Comparison of ENCODE assay signal across 8 mouse cellular contexts in genomic region chr17:24687146-24687595, GRCm38 (mm10). TPM values are rescaled to one million over a fixed set of nuclear protein-coding genes. Genes with fewer than 3 reads are reported as not detected.
DNase-seq lines count a peak whose midpoint lies in the region; ATAC-seq and TF ChIP-seq lines count a peak whose summit lies in the region.

No protein-coding gene starts in this region.

- H3K27ac ChIP-seq in embryonic facial prominence, embryonic 14.5 days (replicated peaks; ENCODE audit: low read depth, low read length): no peak overlapping the region
- no peak overlapping the region for H3K27ac ChIP-seq in hindbrain, embryonic 11.5 days (ENCODE audit: low read depth, low read length)
- no peak overlapping the region for H3K27ac ChIP-seq in midbrain, embryonic 16.5 days (ENCODE audit: low read length)

- WGBS in embryonic facial prominence, embryonic 14.5 days: 2% methylated on average over 24 of the region's 25 CpGs
- 2% methylated on average over 25 of the region's 25 CpGs for WGBS in hindbrain, embryonic 11.5 days
- WGBS in midbrain, embryonic 16.5 days: 1% methylated on average over 24 of the region's 25 CpGs

- no peak for TF ChIP-seq CTCF in G1E (IDR thresholded peaks at IDR 0.05; ENCODE audit: low read depth, low read length)

- peak overlapping the region; percentile 54 for H3K4me2 ChIP-seq in embryonic facial prominence, embryonic 14.5 days (ENCODE audit: low read depth, low read length)
- peak overlapping the region; percentile 36 for H3K4me2 ChIP-seq in hindbrain, embryonic 11.5 days (replicated peaks; ENCODE audit: low read depth, low read length)
- peak overlapping the region; percentile 64 for H3K4me2 ChIP-seq in midbrain, embryonic 16.5 days (ENCODE audit: low read length)

- H3K36me3 ChIP-seq in G1E (replicated peaks): peaks cover 7% of the 10 kb centered on the region
- H3K36me3 ChIP-seq in embryonic facial prominence, embryonic 14.5 days (ENCODE audit: control insufficient read depth, insufficient read depth, low read length): peaks cover 9% of the 10 kb centered on the region
- H3K36me3 ChIP-seq in hindbrain, embryonic 11.5 days (ENCODE audit: control insufficient read depth, insufficient read depth, low read length): no peaks in the 10 kb centered on the region
- no peaks in the 10 kb centered on the region for H3K36me3 ChIP-seq in midbrain, embryonic 16.5 days (ENCODE audit: control insufficient read depth, insufficient read depth, low read length)

- peaks cover 30% of the 10 kb centered on the region for H3K27me3 ChIP-seq in G1E (ENCODE audit: insufficient read depth, low read length)
- peaks cover 40% of the 10 kb centered on the region for H3K27me3 ChIP-seq in embryonic facial prominence, embryonic 14.5 days (replicated peaks; ENCODE audit: control insufficient read depth, insufficient read depth, low read length)
- H3K27me3 ChIP-seq in hindbrain, embryonic 11.5 days (ENCODE audit: control insufficient read depth, insufficient read depth, low read length): peaks cover 36% of the 10 kb centered on the region
- no peaks in the 10 kb centered on the region for H3K27me3 ChIP-seq in midbrain, embryonic 16.5 days (ENCODE audit: control insufficient read depth, insufficient read depth, low read depth, low read length)

- H3K4me3 ChIP-seq in G1E (ENCODE audit: low read depth, low read length): peak overlapping the region; percentile 64; the same call in 1 of the 2 replicates
- peak overlapping the region; percentile 32 for H3K4me3 ChIP-seq in embryonic facial prominence, embryonic 14.5 days (ENCODE audit: low read depth, low read length)
- peak overlapping the region; percentile 27 for H3K4me3 ChIP-seq in hindbrain, embryonic 11.5 days (ENCODE audit: low read depth, low read length)
- peak overlapping the region; percentile 38 for H3K4me3 ChIP-seq in midbrain, embryonic 16.5 days (ENCODE audit: low read depth, low read length)

- no peaks in the 10 kb centered on the region for H3K9me3 ChIP-seq in G1E (replicated peaks)
- no peaks in the 10 kb centered on the region for H3K9me3 ChIP-seq in embryonic facial prominence, embryonic 14.5 days (ENCODE audit: control insufficient read depth, low read length)
- no peaks in the 10 kb centered on the region for H3K9me3 ChIP-seq in hindbrain, embryonic 11.5 days (ENCODE audit: control insufficient read depth, low read length)
- H3K9me3 ChIP-seq in midbrain, embryonic 16.5 days (replicated peaks; ENCODE audit: control insufficient read depth, low read length, poor library complexity, severe bottlenecking): no peaks in the 10 kb centered on the region

- DNase-seq in A20 (ENCODE audit: low read depth, low spot score) (peak; percentile 40), G1E (ENCODE audit: low spot score) (peak; percentile 66), liver (peak; percentile 80)
- DNase-seq in embryonic facial prominence, embryonic 14.5 days (ENCODE audit: low spot score): no peak
- peak; percentile 62 for DNase-seq in hindbrain, embryonic 11.5 days (ENCODE audit: low spot score)
- peak; percentile 41 to 64 for DNase-seq in thymus, adult 18-20 months
- DNase-seq in layer of hippocampus, adult 11-12 months (ENCODE audit: low spot score): no peak

- H3K4me1 ChIP-seq in G1E (ENCODE audit: insufficient read depth, low read depth, low read length): peaks cover 39% of the 10 kb centered on the region
- peaks cover 9% of the 10 kb centered on the region for H3K4me1 ChIP-seq in embryonic facial prominence, embryonic 14.5 days (ENCODE audit: control insufficient read depth, insufficient read depth, low read length)
- H3K4me1 ChIP-seq in hindbrain, embryonic 11.5 days (replicated peaks; ENCODE audit: control insufficient read depth, insufficient read depth, low read length): peaks cover 8% of the 10 kb centered on the region; the same call in 1 of the 2 replicates
- H3K4me1 ChIP-seq in midbrain, embryonic 16.5 days (ENCODE audit: control insufficient read depth, insufficient read depth, low read length): peaks cover 32% of the 10 kb centered on the region

- ATAC-seq in G1E (ENCODE audit: extremely low read depth, insufficient number of reproducible peaks, low FRiP score, poor library complexity, severe bottlenecking): peak; percentile 54
- peak; percentile 45 for ATAC-seq in embryonic facial prominence, embryonic 14.5 days (ENCODE audit: low read depth)
- ATAC-seq in hindbrain, embryonic 11.5 days (ENCODE audit: low FRiP score): peak; percentile 37; the same call in 1 of the 2 replicates
- no peak for ATAC-seq in midbrain, embryonic 16.5 days

- H3K9ac ChIP-seq in embryonic facial prominence, embryonic 14.5 days (ENCODE audit: low read depth, low read length): peak overlapping the region; percentile 34
- 0 out of 2 replicates have a peak overlapping the region, but pooled peaks have one; percentile 23 for H3K9ac ChIP-seq in hindbrain, embryonic 11.5 days (ENCODE audit: low read depth, low read length)
- peak overlapping the region; percentile 50 for H3K9ac ChIP-seq in midbrain, embryonic 16.5 days (ENCODE audit: low read depth, low read length)

RNA-seq across cellular contexts. Expression of gene Syngr3, which starts 2.6 kb away (rescaled TPM):
- not detected in 2 replicates for total RNA-seq in G1E (2014; fragmentation: Nextera tagmentation)
- 0.17 TPM in 1 of 2 replicates, not detected in the other for total RNA-seq in G1E (2017)
- polyA plus RNA-seq in G1E (2012): 0.08 and 0.12 TPM in 2 replicates
- 7.7 and 8.2 TPM in 2 replicates for polyA plus RNA-seq in embryonic facial prominence, embryonic 14.5 days (2014; fragmentation: Nextera tagmentation; extraction: Ambion mirVana)
- polyA plus RNA-seq in hindbrain, embryonic 11.5 days (2014; fragmentation: Nextera tagmentation; extraction: Ambion mirVana): 11.9 and 12.1 TPM in 2 replicates
- polyA plus RNA-seq in midbrain, embryonic 16.5 days (2015; fragmentation: Nextera tagmentation; extraction: Ambion mirVana): 266 and 303 TPM in 2 replicates

RNA-seq across cellular contexts. Expression of gene Gfer, which starts 8.8 kb away (rescaled TPM):
- total RNA-seq in G1E (2014; fragmentation: Nextera tagmentation): 10.5 and 15.7 TPM in 2 replicates
- 34.1 and 46.4 TPM in 2 replicates for total RNA-seq in G1E (2017)
- 149 and 184 TPM in 2 replicates for polyA plus RNA-seq in G1E (2012)
- polyA plus RNA-seq in embryonic facial prominence, embryonic 14.5 days (2014; fragmentation: Nextera tagmentation; extraction: Ambion mirVana): 40.8 and 41.9 TPM in 2 replicates
- polyA plus RNA-seq in hindbrain, embryonic 11.5 days (2014; fragmentation: Nextera tagmentation; extraction: Ambion mirVana): 44.3 and 47.5 TPM in 2 replicates
- polyA plus RNA-seq in midbrain, embryonic 16.5 days (2015; fragmentation: Nextera tagmentation; extraction: Ambion mirVana): 33.7 and 40.8 TPM in 2 replicates

RNA-seq across cellular contexts. Expression of gene Noxo1, which starts 8.9 kb away (rescaled TPM):
- total RNA-seq in G1E (2014; fragmentation: Nextera tagmentation): 1.4 TPM in 1 of 2 replicates, not detected in the other
- total RNA-seq in G1E (2017): 1.0 and 1.1 TPM in 2 replicates
- 0.72 and 0.87 TPM in 2 replicates for polyA plus RNA-seq in G1E (2012)
- polyA plus RNA-seq in embryonic facial prominence, embryonic 14.5 days (2014; fragmentation: Nextera tagmentation; extraction: Ambion mirVana): 3.7 and 5.3 TPM in 2 replicates
- 1.5 and 1.7 TPM in 2 replicates for polyA plus RNA-seq in hindbrain, embryonic 11.5 days (2014; fragmentation: Nextera tagmentation; extraction: Ambion mirVana)
- polyA plus RNA-seq in midbrain, embryonic 16.5 days (2015; fragmentation: Nextera tagmentation; extraction: Ambion mirVana): 1.9 and 2.2 TPM in 2 replicates

RNA-seq across cellular contexts. Expression of gene Zfp598, which starts 17.7 kb away (rescaled TPM):
- total RNA-seq in G1E (2014; fragmentation: Nextera tagmentation) (55.9 and 59.1 TPM in 2 replicates), G1E (2017) (11.2 and 12.0 TPM in 2 replicates)
- 86.4 and 99.2 TPM in 2 replicates for polyA plus RNA-seq in G1E (2012)
- 23.7 and 25.2 TPM in 2 replicates for polyA plus RNA-seq in embryonic facial prominence, embryonic 14.5 days (2014; fragmentation: Nextera tagmentation; extraction: Ambion mirVana)
- polyA plus RNA-seq in hindbrain, embryonic 11.5 days (2014; fragmentation: Nextera tagmentation; extraction: Ambion mirVana): 24.7 and 24.8 TPM in 2 replicates
- polyA plus RNA-seq in midbrain, embryonic 16.5 days (2015; fragmentation: Nextera tagmentation; extraction: Ambion mirVana): 19.7 and 20.3 TPM in 2 replicates

RNA-seq across cellular contexts. Expression of gene Tbl3, which starts 20.3 kb away (rescaled TPM):
- total RNA-seq in G1E (2014; fragmentation: Nextera tagmentation) (9.2 and 17.8 TPM in 2 replicates), G1E (2017) (27.7 and 34.0 TPM in 2 replicates)
- 15.6 and 25.2 TPM in 2 replicates for polyA plus RNA-seq in G1E (2012)
- 50.1 and 67.2 TPM in 2 replicates for polyA plus RNA-seq in embryonic facial prominence, embryonic 14.5 days (2014; fragmentation: Nextera tagmentation; extraction: Ambion mirVana)
- polyA plus RNA-seq in hindbrain, embryonic 11.5 days (2014; fragmentation: Nextera tagmentation; extraction: Ambion mirVana): 83.7 and 101 TPM in 2 replicates
- 61.8 and 69.2 TPM in 2 replicates for polyA plus RNA-seq in midbrain, embryonic 16.5 days (2015; fragmentation: Nextera tagmentation; extraction: Ambion mirVana)

Comparison
In these comparisons a context has a peak if more than half of its experiments do, and no peak if none do; other contexts are left out.
1. DNase-seq: peak in A20 (single experiment), G1E (single experiment), hindbrain, embryonic 11.5 days (single experiment), liver (single experiment) and thymus, adult 18-20 months (2 of 2); none in embryonic facial prominence, embryonic 14.5 days (single experiment) and layer of hippocampus, adult 11-12 months (single experiment).
2. RNA of gene Syngr3, which starts 2.6 kb away (polyA plus RNA-seq): 266 to 303 TPM in midbrain, embryonic 16.5 days; 11.9 to 12.1 TPM in hindbrain, embryonic 11.5 days, 7.7 to 8.2 TPM in embryonic facial prominence, embryonic 14.5 days and 0.08 to 0.12 TPM in G1E; every median in the first group is over 10 times any median in the second.
3. Peak in every context shown above with its lines, with median percentiles within 50 percentile points of each other: H3K4me3 ChIP-seq, H3K4me2 ChIP-seq and H3K9ac ChIP-seq.